Mouse (Mus musculus) CD4-positive naive resting alpha-beta T cell, adult 76 days (primary cell): ENCODE data around the gene B9d2. TPM values are rescaled to one million over a fixed set of nuclear protein-coding genes. Genes with fewer than 3 reads are reported as not detected.

ENCODE experiments used
- total RNA-seq: library from RNA; stranded (reverse); gene quantifications from one replicate; pipeline ENCODE4 v1.2.4, GENCODE M21; 2023

The B9d2 gene
- total RNA-seq, result 27.3 TPM

GRCm38 (mm10) chr7:25680514-25681258, at the start of gene B9d2:
Gene B9d2, plus strand, starts transcription at chr7:25680780.

DNA sequence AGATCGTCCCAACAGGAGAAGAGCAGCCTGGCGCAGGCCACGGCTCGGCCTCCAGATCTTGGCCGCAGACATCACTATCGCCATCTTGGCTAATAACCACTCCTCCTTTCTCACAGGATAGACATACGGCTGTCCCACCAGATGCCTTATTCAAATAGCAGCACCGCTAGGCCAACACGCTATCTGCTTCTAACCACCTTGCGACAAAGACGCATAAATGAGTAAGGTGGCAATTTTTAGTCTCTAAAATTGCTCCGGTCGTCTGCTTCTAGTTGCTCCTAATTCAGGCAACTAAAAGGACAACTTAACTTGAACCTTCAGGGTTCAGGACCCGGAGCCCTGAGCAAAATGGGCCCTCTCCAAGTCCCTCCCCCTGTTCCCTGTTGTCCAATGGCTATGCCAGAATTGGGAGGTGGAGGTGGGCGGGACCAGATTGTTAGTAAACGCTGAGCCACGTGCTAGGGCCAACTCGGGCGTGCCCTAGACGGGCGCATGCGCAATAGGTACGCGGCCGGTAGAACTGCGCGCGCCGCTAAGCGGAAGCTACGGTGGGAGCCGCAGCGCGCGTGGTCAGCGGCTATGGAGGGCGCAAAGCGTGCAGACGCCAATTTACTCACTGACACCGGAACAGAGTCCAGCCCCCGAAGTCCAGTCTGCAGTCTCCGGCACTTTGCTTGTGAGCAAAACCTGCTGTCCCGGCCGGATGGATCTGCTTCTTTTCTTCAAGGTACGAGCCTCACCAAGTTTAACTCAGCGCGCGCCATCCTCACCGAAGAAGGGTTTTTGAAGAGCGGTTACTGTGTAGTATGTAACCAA, 21.7 kb upstream of the B9d2 start, which contains the start of the genes Bckdha and Exosc5:
TSS of gene Bckdha (minus strand) at position 325 of the 816 bp plus-strand sequence.
TSS of gene Exosc5 (plus strand) at position 508 of the 816 bp plus-strand sequence.

GRCm38 (mm10) chr7:25674719-25675300, 5.8 kb upstream of the B9d2 start, which contains the start of gene Tmem91:
Gene Tmem91, minus strand, starts transcription at chr7:25675166.

GRCm38 (mm10) chr7:25686680-25687531, 6.3 kb downstream of the B9d2 start, which contains the start of gene Tgfb1:
Gene Tgfb1, plus strand, starts transcription at chr7:25687002.

GRCm38 (mm10) chr7:25718788-25719417, 38.3 kb downstream of the B9d2 start, which contains the start of gene Ccdc97:
Gene Ccdc97, minus strand, starts transcription at chr7:25719088.

Other genes starting within 250 kb of the B9d2 start
- gene Ceacam1, start 203.2 kb upstream of the B9d2 start, total RNA-seq, result 4.2 TPM
- 0.29 TPM for gene Ceacam2, start 140.9 kb upstream of the B9d2 start, total RNA-seq
- gene Erich4, start 64.9 kb upstream of the B9d2 start, total RNA-seq, result not detected
- gene Dmac2, start 61.4 kb upstream of the B9d2 start, total RNA-seq, result 77.8 TPM
- 1.6 TPM for gene B3gnt8, start 54.1 kb upstream of the B9d2 start, total RNA-seq
- 23.9 TPM for gene Bckdha, start 21.8 kb upstream of the B9d2 start, total RNA-seq
- gene Exosc5, start 21.6 kb upstream of the B9d2 start, total RNA-seq, result 52.9 TPM
- gene Tmem91, start 5.6 kb upstream of the B9d2 start, total RNA-seq, result not detected
- 175 TPM for gene Tgfb1, start 6.2 kb downstream of the B9d2 start, total RNA-seq
- 99.0 TPM for gene Ccdc97, start 38.3 kb downstream of the B9d2 start, total RNA-seq
- gene Hnrnpul1, start 74.0 kb downstream of the B9d2 start, total RNA-seq, result 210 TPM
- gene Axl, start 107.9 kb downstream of the B9d2 start, total RNA-seq, result 7.5 TPM
- gene Cyp2s1, start 136.1 kb downstream of the B9d2 start, total RNA-seq, result 10.3 TPM
- gene Cyp2b10, start 216.8 kb downstream of the B9d2 start, total RNA-seq, result not detected